Mouse (Mus musculus): ENCODE measurements around the gene Crtc2.

Gene Crtc2

GRCm38 (mm10) chr3:90313367-90313766 is 59.4 kb downstream of the Crtc2 start:
- no peak for DNase-seq

All from kidney, postnatal 25 days (tissue).